Mouse (Mus musculus): ENCODE measurements around the gene 4921507P07Rik. TPM values are rescaled to one million over a fixed set of nuclear protein-coding genes. Genes with fewer than 3 reads are reported as not detected.
A peak's percentile ranks its signal among the peaks of the same experiment; 100 is the strongest.
"Not testable (repeated sequence)": the region's sequence is repeated elsewhere in the genome, so short reads cannot be mapped to it uniquely, and the experiment has no call there.

Gene 4921507P07Rik
- total RNA-seq (2021) = under 1 TPM; 0.42 to 0.57 TPM
- long read RNA-seq, experiment 1 = 0 reads
- long read RNA-seq, experiment 2 = 0 reads

GRCm38 (mm10) chr6:50596301-50597211 is at the start of gene 4921507P07Rik:
TSS of gene 4921507P07Rik (minus strand) at chr6:50596632.
- Histone ChIP-seq H3K27ac (peak within 1 kb of the TSS; percentile 36), H3K4me3 (peak within 1 kb of the TSS; percentile 84)
- peak; percentile 84 to 86 for DNase-seq (ENCODE audit: extremely low spot score in 1 of 2, low spot score in 2 of 2)
- intact Hi-C loops (cut with DNase I) = no loop called here
- TF ChIP-seq CTCF (IDR thresholded peaks at IDR 0.05) = peak; percentile 68

GRCm38 (mm10) chr6:50644701-50645100 is 48.3 kb upstream of the 4921507P07Rik start:
- intact Hi-C loops (cut with DNase I) = no loop called here
- TF ChIP-seq CTCF (IDR thresholded peaks at IDR 0.05) = no peak
- H3K4me3 ChIP-seq = no peak overlapping the region
- DNase-seq (ENCODE audit: extremely low spot score in 1 of 2, low spot score in 2 of 2) = no peak
- H3K27ac ChIP-seq = no peak overlapping the region

GRCm38 (mm10) chr6:50641898-50642297 is 45.5 kb upstream of the 4921507P07Rik start:
- no peak for DNase-seq (ENCODE audit: extremely low spot score in 1 of 2, low spot score in 2 of 2)
- Histone ChIP-seq H3K27ac (no peak overlapping the region), H3K4me3 (no peak overlapping the region)
- intact Hi-C loops (cut with DNase I) = no loop called here
- TF ChIP-seq CTCF (IDR thresholded peaks at IDR 0.05) = no peak

- TF ChIP-seq CTCF (IDR thresholded peaks at IDR 0.05) = peak; percentile 64
- no peak overlapping the region for H3K27ac ChIP-seq
- DNase-seq (ENCODE audit: extremely low spot score in 1 of 2, low spot score in 2 of 2) = no peak
- intact Hi-C loops (cut with DNase I) = no loop called here
- no peak overlapping the region for H3K4me3 ChIP-seq
Measured at GRCm38 (mm10) chr6:50640377-50640776, 43.9 kb upstream of the 4921507P07Rik start.

GRCm38 (mm10) chr6:50639656-50640055 is 43.2 kb upstream of the 4921507P07Rik start:
- no peak for DNase-seq (ENCODE audit: extremely low spot score in 1 of 2, low spot score in 2 of 2)
- no peak for TF ChIP-seq CTCF (IDR thresholded peaks at IDR 0.05)
- Histone ChIP-seq H3K27ac (no peak overlapping the region), H3K4me3 (no peak overlapping the region)
- intact Hi-C loops (cut with DNase I) = no loop called here

GRCm38 (mm10) chr6:50626170-50626569 is 29.7 kb upstream of the 4921507P07Rik start:
- intact Hi-C loops (cut with DNase I) = not testable (repeated sequence)
- TF ChIP-seq CTCF (IDR thresholded peaks at IDR 0.05) = peak; percentile 3; the same call in 1 of the 2 replicates

GRCm38 (mm10) chr6:50618273-50618672 is 21.8 kb upstream of the 4921507P07Rik start:
- intact Hi-C loops (cut with DNase I); H3K4me3 ChIP-seq; DNase-seq (ENCODE audit: extremely low spot score in 1 of 2, low spot score in 2 of 2); H3K27ac ChIP-seq: not testable (repeated sequence)

More at GRCm38 (mm10) chr6:50626170-50626569, 29.7 kb upstream of the 4921507P07Rik start:
- H3K4me3 ChIP-seq; DNase-seq (ENCODE audit: extremely low spot score in 1 of 2, low spot score in 2 of 2); H3K27ac ChIP-seq: not testable (repeated sequence)

- no peak for DNase-seq (ENCODE audit: extremely low spot score in 1 of 2, low spot score in 2 of 2)
- peak; percentile 40 for TF ChIP-seq CTCF (IDR thresholded peaks at IDR 0.05)
Measured at GRCm38 (mm10) chr6:50601620-50602019, 5.2 kb upstream of the 4921507P07Rik start.

GRCm38 (mm10) chr6:50598560-50598959 is 2.1 kb upstream of the 4921507P07Rik start:
- intact Hi-C loops (cut with DNase I) = no loop called here
- H3K27ac ChIP-seq = no peak overlapping the region
- no peak overlapping the region for H3K4me3 ChIP-seq
- DNase-seq (ENCODE audit: extremely low spot score in 1 of 2, low spot score in 2 of 2) = no peak
- no peak for TF ChIP-seq CTCF (IDR thresholded peaks at IDR 0.05)

More at GRCm38 (mm10) chr6:50601620-50602019, 5.2 kb upstream of the 4921507P07Rik start:
- H3K4me3 ChIP-seq = no peak overlapping the region
- no peak overlapping the region for H3K27ac ChIP-seq
- intact Hi-C loops (cut with DNase I) = no loop called here

- intact Hi-C loops (cut with DNase I) = no loop called here
- no peak overlapping the region for H3K4me3 ChIP-seq
- no peak for DNase-seq (ENCODE audit: extremely low spot score in 1 of 2, low spot score in 2 of 2)
- no peak; the same call in 1 of the 2 replicates for TF ChIP-seq CTCF (IDR thresholded peaks at IDR 0.05)
- H3K27ac ChIP-seq = no peak overlapping the region
Measured at GRCm38 (mm10) chr6:50594372-50594771, 2.1 kb downstream of the 4921507P07Rik start.

- no peak for DNase-seq (ENCODE audit: extremely low spot score in 1 of 2, low spot score in 2 of 2)
- H3K27ac ChIP-seq = no peak overlapping the region
- intact Hi-C loops (cut with DNase I) = no loop called here
- no peak overlapping the region for H3K4me3 ChIP-seq
- peak; percentile 14; the same call in 1 of the 2 replicates for TF ChIP-seq CTCF (IDR thresholded peaks at IDR 0.05)
Measured at GRCm38 (mm10) chr6:50593334-50593845, 3.0 kb downstream of the 4921507P07Rik start.

GRCm38 (mm10) chr6:50590234-50590633 is 6.2 kb downstream of the 4921507P07Rik start:
- no peak for TF ChIP-seq CTCF (IDR thresholded peaks at IDR 0.05)
- no peak for DNase-seq (ENCODE audit: extremely low spot score in 1 of 2, low spot score in 2 of 2)
- Histone ChIP-seq H3K27ac (no peak overlapping the region), H3K4me3 (no peak overlapping the region)
- intact Hi-C loops (cut with DNase I) = no loop called here

Measured in left cerebral cortex, adult 2 months (tissue).